Mouse (Mus musculus) ES-E14 (cell line): ENCODE measurements around the gene Olfr127. TPM values are rescaled to one million over a fixed set of nuclear protein-coding genes. Genes with fewer than 3 reads are reported as not detected.

Experiments used
- DNase-seq: peaks from one replicate; pipeline ENCODE4 v3.0.0-alpha.2; 2013; ENCODE audit warnings: low read depth, low spot score
- H3K27ac ChIP-seq: 2 replicates; pipeline ENCODE4 v1.5.1; 2012; ENCODE audit warnings: low read depth, mild to moderate bottlenecking, low read length, moderate library complexity, mixed read lengths; ENCODE audit not compliant: poor library complexity, insufficient read depth, severe bottlenecking
- H3K36me3 ChIP-seq: 2 replicates; pipeline ENCODE4 v1.6.1; 2012; ENCODE audit warnings: mild to moderate bottlenecking, low read length, moderate library complexity, mixed read lengths; ENCODE audit not compliant: control insufficient read depth, poor library complexity, insufficient read depth, severe bottlenecking
- H3K4me1 ChIP-seq, 2 experiments: fragments of 150-350 bp in 1 of 2; sonication (generic) in 1 of 2; 2 replicates each; pipeline ENCODE4 v1.6.1; 2012; ENCODE audit warnings: low read length in 2 of 2, mild to moderate bottlenecking in 1 of 2, mixed read lengths in 1 of 2; ENCODE audit not compliant: control insufficient read depth in 2 of 2, insufficient read depth in 2 of 2, poor library complexity in 1 of 2
- H3K4me3 ChIP-seq, 2 experiments: fragments of 150-350 bp in 1 of 2; sonication (generic) in 1 of 2; 2 replicates each; pipeline ENCODE4 v1.5.1; 2012; ENCODE audit warnings: low read length in 2 of 2, low read depth in 1 of 2, mild to moderate bottlenecking in 1 of 2, mixed read lengths in 1 of 2; ENCODE audit not compliant: insufficient read depth in 1 of 2, poor library complexity in 1 of 2, severe bottlenecking in 1 of 2
- H3K9ac ChIP-seq: 2 replicates; pipeline ENCODE4 v1.6.1; 2012; ENCODE audit warnings: low read depth, mild to moderate bottlenecking, low read length, mixed read lengths; ENCODE audit not compliant: poor library complexity, insufficient read depth, severe bottlenecking
- H3K9me3 ChIP-seq: fragments of 150-350 bp; sonication (generic); 2 replicates; pipeline ENCODE4 v1.6.1; 2012; ENCODE audit warnings: low read depth, mild to moderate bottlenecking, low read length; ENCODE audit not compliant: control insufficient read depth, insufficient read depth
- CHD2 ChIP-seq: IDR thresholded peaks from 2 replicates; pipeline ENCODE4 v1.6.1; 2014; ENCODE audit warnings: mild to moderate bottlenecking, low read depth, low read length, inconsistent platforms
- HCFC1 ChIP-seq: IDR thresholded peaks from 2 replicates; pipeline ENCODE4 v1.6.1; 2012; ENCODE audit warnings: low read length, inconsistent platforms, borderline replicate concordance; ENCODE audit not compliant: insufficient read depth
- MAFK ChIP-seq: IDR thresholded peaks from 2 replicates; pipeline ENCODE4 v1.6.1; 2014; ENCODE audit warnings: mild to moderate bottlenecking, low read depth, low read length, inconsistent platforms; ENCODE audit not compliant: insufficient read depth
- ZC3H11A ChIP-seq: IDR thresholded peaks from 2 replicates; pipeline ENCODE4 v1.6.1; 2012; ENCODE audit warnings: low read depth, mild to moderate bottlenecking, inconsistent platforms, low read length, borderline replicate concordance
- ZNF384 ChIP-seq: IDR thresholded peaks from 2 replicates; pipeline ENCODE4 v1.6.1; 2012; ENCODE audit warnings: low read depth, low read length, inconsistent platforms
- in situ Hi-C, 2 experiments: fragments of 600-800 bp; cut with MboI; formaldehyde crosslinking; loops; one replicate each; pipeline ENCODE4 v1.15.1; 2025; ENCODE audit warnings: low sequenced_read_pairs in 2 of 2, inconsistent platforms in 1 of 2; ENCODE audit not compliant: unreplicated experiment in 2 of 2
- total RNA-seq: library from RNA; depleted of rRNA; stranded (reverse); fragments of 300-350 nt; gene quantifications from 2 replicates; pipeline ENCODE4 v1.2.3, GENCODE M21; 2012; rRNA removed

Gene Olfr127
- total RNA-seq, 1 experiment, result not detected

DNA sequence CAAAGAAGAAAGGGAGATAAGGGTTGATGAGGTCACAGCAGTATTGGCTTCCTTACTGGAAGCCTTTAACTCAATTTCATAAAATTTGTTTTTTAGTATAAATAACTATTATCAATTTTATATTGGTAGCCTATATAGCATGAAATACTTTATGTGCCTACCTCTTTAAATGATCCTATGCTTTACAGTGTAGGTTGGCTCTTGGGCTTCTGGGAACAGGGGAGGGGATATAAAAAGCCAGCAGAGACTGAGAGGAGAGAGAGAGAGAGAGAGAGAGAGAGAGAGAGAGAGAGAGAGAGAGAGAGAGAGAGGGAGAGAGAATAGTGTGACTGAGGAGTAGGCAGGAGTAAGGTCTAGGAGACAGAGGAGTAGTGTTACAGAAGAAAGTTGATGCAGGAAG lies 20.0 kb downstream of the Olfr127 start, which contains the start of gene Olfr128:
Gene Olfr128, plus strand, starts transcription at position 301 of the 400 bp plus-strand sequence.
- TF ChIP-seq CHD2 (no peak), ZNF384 (no peak), ZC3H11A (no peak), MAFK (no peak)
- H3K36me3 ChIP-seq, result no peaks in the 10 kb centered on the region
- no peaks in the 10 kb centered on the region for H3K4me1 ChIP-seq
- no peak within 1 kb of the TSS for H3K27ac ChIP-seq
- in situ Hi-C loops, result no loop called here
- DNase-seq, result no peak
- H3K9me3 ChIP-seq, result no peaks in the 10 kb centered on the region
- H3K9ac ChIP-seq, result no peak within 1 kb of the TSS
- no peak within 1 kb of the TSS for H3K4me3 ChIP-seq

- TF ChIP-seq HCFC1, result no peak
- no peak for TF ChIP-seq CHD2
- no peak for TF ChIP-seq ZC3H11A
- TF ChIP-seq ZNF384, result no peak
- TF ChIP-seq MAFK, result no peak
- in situ Hi-C loops, result no loop called here
- H3K36me3 ChIP-seq, result no peaks in the 10 kb centered on the region
- no peak within 1 kb of the TSS for H3K9ac ChIP-seq
- no peak within 1 kb of the TSS for H3K4me3 ChIP-seq
- DNase-seq, result no peak
- H3K9me3 ChIP-seq, result no peaks in the 10 kb centered on the region
- no peak within 1 kb of the TSS for H3K27ac ChIP-seq
- H3K4me1 ChIP-seq, result no peaks in the 10 kb centered on the region
Measured at GRCm38 (mm10) chr17:37952979-37953378, 52.7 kb downstream of the Olfr127 start, which contains the start of gene Olfr761. Gene Olfr761, minus strand, starts transcription at chr17:37953079.

Other genes starting within 250 kb of the Olfr127 start
- gene Olfr117, start 236.7 kb upstream of the Olfr127 start, total RNA-seq, result not detected in 2 replicates
- 0.13 and 0.16 TPM in 2 replicates for gene Olfr118, start 233.4 kb upstream of the Olfr127 start, total RNA-seq
- gene Olfr119, start 203.9 kb upstream of the Olfr127 start, total RNA-seq, result not detected in 2 replicates
- gene Olfr120, start 178.6 kb upstream of the Olfr127 start, total RNA-seq, result not detected in 2 replicates
- gene Olfr121, start 151.6 kb upstream of the Olfr127 start, total RNA-seq, result not detected in 2 replicates
- not detected in 2 replicates for gene Olfr122, start 131.8 kb upstream of the Olfr127 start, total RNA-seq
- gene Olfr123, start 106.9 kb upstream of the Olfr127 start, total RNA-seq, result not detected in 2 replicates
- gene Olfr124, start 100.5 kb upstream of the Olfr127 start, total RNA-seq, result not detected in 2 replicates
- not detected in 2 replicates for gene Olfr125, start 67.5 kb upstream of the Olfr127 start, total RNA-seq
- not detected in 2 replicates for gene Olfr126, start 53.0 kb upstream of the Olfr127 start, total RNA-seq
- not detected in 2 replicates for gene Olfr128, start 20.1 kb downstream of the Olfr127 start, total RNA-seq
- not detected in 2 replicates for gene Olfr761, start 52.6 kb downstream of the Olfr127 start, total RNA-seq
- gene Olfr129, start 159.6 kb downstream of the Olfr127 start, total RNA-seq, result not detected in 2 replicates
- gene Olfr130, start 163.5 kb downstream of the Olfr127 start, total RNA-seq, result not detected in 2 replicates
- gene Olfr131, start 188.3 kb downstream of the Olfr127 start, total RNA-seq, result not detected in 2 replicates
- not detected in 2 replicates for gene Olfr132, start 234.1 kb downstream of the Olfr127 start, total RNA-seq
- gene Olfr133, start 244.8 kb downstream of the Olfr127 start, total RNA-seq, result not detected in 2 replicates